Mouse (Mus musculus) bone marrow, adult 2 months (tissue): ENCODE measurements around the gene AL607142.1.

ENCODE experiments used
- CTCF ChIP-seq: fragments of 200-500 bp; IDR thresholded peaks from 2 replicates; pipeline ENCODE4 v1.5.1; 2011; ENCODE audit warnings: low read length, control low read depth; ENCODE audit not compliant: control insufficient read depth, insufficient read depth
- POLR2A ChIP-seq: fragments of 200-500 bp; IDR thresholded peaks from 2 replicates; pipeline ENCODE4 v1.6.1; 2011; ENCODE audit warnings: low read depth, mild to moderate bottlenecking, control low read depth, low read length, borderline replicate concordance; ENCODE audit not compliant: control insufficient read depth

DNA sequence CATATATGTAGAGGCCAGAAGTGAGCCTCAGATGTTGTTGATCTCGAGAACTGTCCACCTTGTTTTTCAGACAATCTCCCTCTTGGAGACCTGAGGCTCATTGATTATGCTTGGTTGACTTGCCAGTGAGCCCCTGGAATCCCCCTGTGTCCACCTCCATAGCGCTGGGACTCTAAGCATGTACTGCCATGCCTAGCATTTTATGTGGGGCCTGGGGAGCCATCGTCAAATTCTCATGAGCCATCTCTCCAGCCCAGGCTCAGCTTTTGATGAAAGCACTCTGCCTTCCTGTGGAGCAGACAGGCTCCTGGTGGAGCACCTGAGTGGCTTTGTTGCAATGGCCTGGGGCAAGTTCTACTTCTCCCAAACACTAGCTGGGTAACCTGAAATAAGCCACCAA, 14.9 kb upstream of the AL607142.1 start:
- TF ChIP-seq CTCF = no peak
- TF ChIP-seq POLR2A = no peak
